Mouse (Mus musculus) megakaryocyte-erythroid progenitor cell, adult 5-6 weeks (primary cell): ENCODE data around the gene Prkcg. TPM values are rescaled to one million over a fixed set of nuclear protein-coding genes. Genes with fewer than 3 reads are reported as not detected.
A peak's percentile ranks its signal among the peaks of the same experiment; 100 is the strongest.
"Not testable (repeated sequence)": the region's sequence is repeated elsewhere in the genome, so short reads cannot be mapped to it uniquely, and the experiment has no call there.

Source experiments
- ATAC-seq: replicated peaks from 2 replicates; pipeline ENCODE4 v1.8.0; 2016; ENCODE audit warnings: mild to moderate bottlenecking, inconsistent platforms; ENCODE audit not compliant: severe bottlenecking, poor library complexity, low FRiP score, low TSS enrichment
- total RNA-seq, 2 experiments: library from RNA; stranded (forward) in 1 of 2; stranded (reverse) in 1 of 2; fragments of 200-1000, 215-1000 nt in 1 of 2; fragments of >200 nt in 1 of 2; fragmentation: Nextera tagmentation in 1 of 2; gene quantifications; 2 replicates each; pipeline ENCODE4 v1.2.3; 2014 to 2017

Gene Prkcg
- total RNA-seq, 2 experiments from 2014 or later, result not detected

DNA sequence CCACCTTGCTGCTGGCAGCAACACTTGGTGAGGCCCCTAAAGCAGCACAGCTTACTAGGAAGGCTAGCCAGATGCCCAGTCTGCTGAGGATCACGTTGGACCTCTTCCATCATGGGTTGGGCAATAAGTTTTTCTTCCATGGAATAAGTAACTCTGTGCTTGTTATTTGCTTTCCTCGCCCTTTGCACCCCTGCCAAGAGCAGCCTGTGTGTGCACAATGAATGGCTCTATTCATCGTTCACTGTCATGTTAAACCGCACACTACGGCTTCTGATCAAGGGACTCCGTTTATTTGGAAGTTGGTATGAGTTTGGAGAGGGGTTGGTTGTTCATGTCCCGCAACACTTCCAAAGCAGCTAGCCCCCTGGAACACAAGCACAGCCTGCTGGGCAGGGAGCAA lies 1.8 kb upstream of the Prkcg start:
- ATAC-seq, result no peak

- peak; percentile 88 for ATAC-seq
Measured at GRCm38 (mm10) chr7:3290257-3291033, 1.5 kb downstream of the Prkcg start.

- no peak for ATAC-seq
Measured at GRCm38 (mm10) chr7:3291197-3291596, 2.2 kb downstream of the Prkcg start.

DNA sequence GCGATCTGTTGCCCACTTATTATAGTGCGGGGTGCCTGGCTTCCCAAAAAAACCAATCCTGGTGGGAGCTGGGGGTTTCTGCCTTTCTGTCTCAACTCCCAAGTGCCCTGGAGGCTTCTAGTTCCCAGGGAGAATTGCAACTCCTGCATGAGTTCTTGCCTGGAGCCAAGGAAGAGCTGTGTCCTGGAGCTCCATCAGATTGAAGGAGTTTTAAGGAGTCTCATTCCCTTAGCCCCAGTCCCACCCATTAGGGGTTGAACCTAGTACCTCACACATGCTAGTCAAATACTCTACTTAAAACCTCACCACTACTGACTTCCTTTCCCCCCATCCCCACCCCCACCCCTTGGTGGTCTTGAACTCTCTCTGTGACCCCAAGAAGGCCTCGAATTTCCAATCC lies 2.8 kb downstream of the Prkcg start:
- no peak for ATAC-seq

DNA sequence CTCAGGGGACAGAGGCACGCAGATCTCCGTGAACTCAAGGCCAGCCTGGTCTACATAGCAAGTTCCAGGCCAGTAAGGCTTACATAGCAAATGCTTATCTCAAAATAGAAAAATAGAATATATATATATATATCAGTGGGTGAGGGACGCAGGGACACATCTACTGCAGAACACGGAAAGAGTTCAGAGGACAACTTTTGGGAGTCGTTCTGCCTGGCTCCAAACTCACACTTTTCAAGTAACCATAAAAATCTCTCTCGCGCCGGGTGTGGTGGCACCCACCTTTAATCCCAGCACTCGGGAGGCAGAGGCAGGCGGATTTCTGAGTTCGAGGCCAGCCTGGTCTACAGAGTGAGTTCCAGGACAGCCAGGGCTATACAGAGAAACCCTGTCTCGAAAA lies 3.3 kb downstream of the Prkcg start:
- not testable (repeated sequence) for ATAC-seq

DNA sequence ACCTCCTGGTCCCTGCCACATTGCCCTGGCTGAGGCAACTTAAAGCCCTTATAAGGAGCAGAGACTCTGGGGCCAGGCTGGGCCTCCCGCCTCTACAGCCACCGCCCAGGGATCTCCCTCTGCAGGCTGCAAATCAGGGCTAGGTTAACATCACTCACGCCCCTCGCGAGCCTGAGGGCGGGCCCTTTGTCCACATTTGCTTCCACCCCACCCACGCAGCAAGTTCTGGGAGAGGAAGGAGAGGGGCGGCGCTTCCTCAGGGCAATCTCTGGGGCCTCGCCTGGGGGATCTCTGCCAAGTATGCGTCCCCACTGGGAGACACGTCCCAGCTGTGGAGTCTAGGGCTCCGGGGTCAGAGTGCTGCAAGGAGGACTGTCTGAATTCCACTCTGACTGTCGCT lies 3.8 kb downstream of the Prkcg start:
- ATAC-seq, result peak; percentile 61

GRCm38 (mm10) chr7:3294794-3295193 lies 5.8 kb downstream of the Prkcg start:
- ATAC-seq, result no peak

GRCm38 (mm10) chr7:3295321-3296110 lies 6.5 kb downstream of the Prkcg start:
- ATAC-seq, result no peak

DNA sequence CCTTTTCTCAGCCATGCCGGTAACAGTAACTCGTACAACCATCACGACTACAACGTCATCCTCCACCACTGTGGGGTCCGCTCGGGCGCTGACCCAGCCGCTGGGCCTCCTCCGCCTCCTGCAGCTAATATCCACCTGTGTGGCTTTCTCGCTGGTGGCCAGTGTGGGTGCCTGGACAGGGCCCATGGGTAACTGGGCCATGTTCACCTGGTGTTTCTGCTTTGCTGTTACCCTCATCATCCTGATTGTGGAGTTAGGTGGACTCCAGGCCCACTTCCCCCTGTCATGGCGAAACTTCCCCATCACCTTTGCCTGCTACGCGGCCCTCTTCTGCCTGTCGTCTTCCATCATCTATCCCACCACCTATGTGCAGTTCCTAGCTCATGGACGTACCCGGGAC lies 7.7 kb downstream of the Prkcg start:
- no peak for ATAC-seq

DNA sequence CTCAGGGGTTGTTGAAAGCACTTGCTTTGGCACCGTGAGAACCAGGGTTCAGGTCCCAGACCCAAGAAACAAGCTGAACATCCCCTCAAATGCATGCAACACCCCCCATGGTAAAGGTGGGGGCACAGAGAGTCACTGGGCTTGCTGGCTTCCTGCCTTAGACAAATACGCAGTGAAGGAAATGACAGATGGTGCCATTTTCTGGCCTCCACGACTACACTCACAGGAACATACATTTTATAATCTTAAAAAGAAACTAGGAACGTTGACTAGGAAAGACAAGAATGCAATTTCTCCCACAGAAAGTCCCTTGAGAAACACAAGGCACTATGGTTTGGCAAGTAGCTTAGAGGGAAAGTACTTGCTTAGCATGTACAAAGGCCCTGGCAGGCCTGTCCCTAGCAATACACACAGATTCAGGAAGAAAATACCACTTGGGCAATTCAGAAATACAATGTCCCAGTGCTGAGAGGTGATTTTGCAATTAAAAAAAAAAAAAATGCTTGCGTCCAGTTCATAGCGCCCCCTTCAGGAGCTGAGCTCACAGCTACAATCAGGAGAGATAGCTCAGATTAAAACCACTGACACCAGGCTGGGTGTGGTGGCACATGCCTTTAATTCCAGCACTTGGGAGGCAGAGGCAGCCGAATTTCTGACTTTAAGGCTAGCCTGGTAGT lies 11.1 kb downstream of the Prkcg start:
- ATAC-seq, result no peak

DNA sequence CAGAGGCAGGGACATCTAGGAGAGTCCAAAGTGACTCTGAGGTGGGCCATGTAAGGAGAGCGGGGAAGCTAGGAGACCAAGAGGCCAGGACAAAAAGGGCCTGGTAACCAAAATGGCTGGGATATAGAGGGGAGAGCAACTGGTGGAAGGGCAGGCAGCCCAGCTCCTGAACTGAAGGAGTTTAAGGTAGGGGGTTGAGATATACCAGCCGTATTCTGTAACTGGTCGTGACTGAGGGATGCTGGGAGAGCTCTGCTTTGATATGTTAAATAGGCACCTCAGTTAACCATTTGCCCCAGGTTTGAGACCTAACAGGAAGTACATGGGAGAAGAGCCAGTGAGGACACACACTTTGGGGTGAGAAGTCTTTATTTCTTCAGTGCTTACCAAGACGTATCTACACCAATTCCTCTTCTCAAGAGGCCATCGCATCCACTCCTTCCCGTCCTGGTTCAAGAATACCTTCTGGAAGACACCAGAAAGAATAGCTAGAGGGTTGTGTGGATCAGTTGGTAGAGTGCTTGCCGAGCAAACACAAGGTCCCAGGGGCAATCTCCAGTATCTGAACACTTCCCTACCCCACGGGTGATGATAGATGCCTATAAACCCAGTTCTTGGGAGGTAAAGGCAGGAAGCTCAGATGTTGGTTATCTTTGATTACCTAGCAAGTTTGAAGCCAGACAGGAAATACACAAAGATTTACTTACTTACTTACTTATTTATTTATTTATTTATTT lies 12.1 kb downstream of the Prkcg start:
- no peak for ATAC-seq

DNA sequence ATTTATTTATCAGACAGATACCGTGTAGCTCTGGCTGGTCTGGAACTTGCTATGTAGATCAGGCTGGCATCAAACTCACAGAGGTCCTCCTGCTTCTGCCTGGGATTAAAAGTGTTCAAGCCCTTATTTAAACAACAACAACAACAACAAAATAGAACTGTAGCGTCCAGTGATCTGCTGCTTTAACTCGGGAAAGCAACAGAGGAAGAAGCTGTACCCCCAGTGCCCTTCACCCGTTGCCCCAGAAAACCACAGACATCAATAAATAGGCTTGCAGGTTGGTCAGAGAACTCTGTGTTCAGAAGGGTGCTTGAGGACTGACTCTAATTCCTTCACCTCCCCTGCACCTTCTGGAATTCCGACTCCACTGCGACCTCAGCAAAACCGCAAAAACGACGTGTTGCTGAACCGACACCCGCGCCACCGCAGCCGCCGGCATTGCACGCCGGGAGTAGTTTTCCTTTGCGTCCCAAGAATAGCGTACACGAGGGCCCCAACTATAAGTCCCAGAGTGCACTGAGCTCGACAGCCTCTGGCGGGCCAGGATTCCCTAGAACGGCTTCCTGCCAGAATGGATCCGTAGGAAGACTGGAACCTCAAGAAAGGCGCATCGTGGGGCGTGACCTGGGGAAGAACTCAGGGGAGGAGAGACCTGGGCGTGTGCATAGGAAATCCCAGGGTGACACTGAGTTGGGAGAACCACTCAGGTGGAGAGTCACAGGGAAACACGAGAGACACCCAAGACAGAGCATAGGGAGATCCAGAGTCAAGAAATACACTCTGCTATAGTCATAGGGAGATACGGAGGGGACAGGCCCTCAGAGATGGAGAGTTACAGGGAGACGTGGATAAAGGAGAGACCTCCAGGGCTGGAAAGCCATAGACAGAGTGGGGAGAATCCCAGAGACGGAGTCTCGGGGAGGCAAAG lies 12.9 kb downstream of the Prkcg start:
- no peak for ATAC-seq

DNA sequence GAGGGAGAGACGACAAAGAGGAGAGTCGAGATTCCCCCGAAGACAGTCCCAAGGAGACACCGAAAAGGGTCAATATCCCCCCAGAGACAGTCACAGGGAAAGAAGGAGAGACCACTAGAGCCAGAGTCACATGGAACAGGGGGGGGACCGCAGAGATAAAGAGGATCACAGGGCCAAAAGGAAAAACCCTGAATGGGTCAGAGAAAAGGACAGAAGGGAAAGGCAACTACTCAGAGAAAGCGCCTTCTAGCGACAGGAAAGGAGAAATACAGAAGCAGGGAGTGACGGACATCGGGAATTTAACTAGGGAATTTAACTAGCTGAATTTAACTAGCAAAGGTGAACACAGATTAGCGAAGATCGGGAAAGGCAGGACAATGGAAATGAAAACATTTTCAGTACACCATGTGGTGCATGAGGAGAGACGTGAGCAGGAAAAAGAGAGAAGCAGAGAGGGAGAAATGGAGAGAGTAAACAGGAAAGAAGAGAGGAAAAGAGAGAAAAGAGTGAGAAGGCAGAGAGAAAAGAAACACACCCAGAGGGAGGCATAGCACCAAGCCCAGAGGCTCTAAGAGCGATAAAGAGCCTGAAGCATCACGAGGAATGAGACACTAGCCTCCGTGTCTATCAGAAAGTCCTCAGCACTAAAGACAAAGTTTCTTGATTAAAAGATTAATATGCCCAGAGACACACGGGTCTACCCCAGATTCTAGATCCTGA lies 13.7 kb downstream of the Prkcg start:
- ATAC-seq, result no peak

GRCm38 (mm10) chr7:3303276-3303781 lies 14.3 kb downstream of the Prkcg start:
- peak; percentile 42; the same call in 1 of the 2 replicates for ATAC-seq

DNA sequence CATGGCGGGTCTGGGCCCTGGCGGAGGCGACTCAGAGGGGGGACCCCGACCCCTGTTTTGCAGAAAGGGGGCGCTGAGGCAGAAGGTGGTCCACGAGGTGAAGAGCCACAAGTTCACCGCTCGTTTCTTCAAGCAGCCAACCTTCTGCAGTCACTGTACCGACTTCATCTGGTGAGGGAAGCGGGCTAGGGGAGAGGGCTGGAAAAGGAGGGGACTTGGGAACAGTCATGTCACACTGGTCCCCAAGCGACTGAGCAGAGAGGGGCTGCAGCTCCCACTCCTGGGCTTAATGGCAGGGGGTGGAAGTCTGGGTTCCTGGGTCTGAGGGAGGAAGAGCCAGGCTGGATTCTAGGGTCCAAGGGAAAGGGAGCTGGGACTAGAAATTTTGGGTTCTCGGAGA lies 14.8 kb downstream of the Prkcg start:
- ATAC-seq, result no peak

GRCm38 (mm10) chr7:3304298-3304697 lies 15.3 kb downstream of the Prkcg start:
- ATAC-seq, result no peak

DNA sequence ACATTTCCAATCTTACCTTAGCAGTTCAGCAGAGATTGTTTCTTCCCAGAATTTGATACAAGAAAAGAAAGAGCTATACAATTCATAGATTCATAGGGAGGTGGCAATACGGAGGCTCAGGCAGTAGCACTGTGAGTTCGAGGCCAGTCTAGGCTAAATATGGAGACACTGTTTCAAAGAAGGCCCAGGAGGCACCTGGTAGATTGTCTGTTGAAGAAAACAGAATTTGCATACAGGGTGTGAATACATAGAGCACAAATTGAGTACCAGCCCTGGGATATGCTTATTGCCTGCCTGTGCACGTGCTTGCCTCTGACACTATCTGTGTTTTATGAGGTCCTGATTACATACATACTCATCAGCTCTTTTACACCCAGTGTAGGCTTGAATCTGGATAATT lies 17.4 kb downstream of the Prkcg start:
- no peak for ATAC-seq

DNA sequence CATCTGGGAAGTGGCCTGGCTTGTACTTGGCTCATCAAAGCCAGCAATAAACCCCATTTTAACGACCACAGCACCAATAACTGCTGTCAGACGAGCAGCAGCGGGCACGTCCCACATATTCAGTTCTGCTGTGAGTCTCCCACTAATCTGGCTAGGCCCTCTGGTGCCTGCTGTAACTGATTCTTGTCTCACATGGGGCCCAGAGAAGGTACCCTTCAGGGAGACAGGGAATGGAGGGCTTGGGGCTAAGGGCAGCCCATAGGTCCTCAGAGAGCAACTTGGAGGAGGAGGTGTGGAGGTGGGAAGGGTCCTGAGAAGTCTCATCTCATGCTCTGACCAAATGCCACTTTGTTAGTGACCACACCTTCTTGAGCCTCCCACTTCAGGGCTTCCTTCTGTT lies 19.7 kb downstream of the Prkcg start:
- no peak for ATAC-seq
